8 mouse cellular contexts compared by ENCODE assay signal in the genomic region with DNA sequence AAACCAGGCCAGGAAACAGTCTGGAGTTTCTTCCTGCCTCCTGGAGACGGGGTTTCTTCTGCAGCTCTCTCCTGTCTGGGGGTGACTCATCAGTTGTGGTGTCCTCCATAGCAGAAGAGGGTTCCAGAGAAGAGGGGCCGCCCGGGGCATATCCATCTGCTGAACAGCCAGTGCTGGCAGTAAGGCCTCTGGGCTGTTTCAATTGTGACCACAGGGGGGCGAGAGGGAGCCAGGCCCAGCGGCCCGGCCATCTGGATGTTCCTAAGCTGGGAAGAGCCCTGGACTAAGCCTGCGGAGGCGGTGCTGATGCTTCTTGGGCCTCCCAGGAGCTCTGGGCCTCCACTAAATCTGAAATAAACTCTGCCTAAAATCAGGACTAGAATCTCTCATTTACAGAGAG. TPM values are rescaled to one million over a fixed set of nuclear protein-coding genes. Genes with fewer than 3 reads are reported as not detected.
DNase-seq lines count a peak whose midpoint lies in the region; ATAC-seq lines count a peak whose summit lies in the region.

No protein-coding gene starts in this region.

- no peak overlapping the region for H3K4me3 ChIP-seq in midbrain, embryonic 10.5 days
- no peak overlapping the region for H3K4me3 ChIP-seq in midbrain, embryonic 16.5 days (ENCODE audit: low read depth, low read length)
- H3K4me3 ChIP-seq in limb, embryonic 11.5 days (ENCODE audit: low read depth, low read length) = no peak overlapping the region

- H3K9me3 ChIP-seq in midbrain, embryonic 10.5 days (replicated peaks) = no peaks in the 10 kb centered on the region
- no peaks in the 10 kb centered on the region for H3K9me3 ChIP-seq in midbrain, embryonic 16.5 days (replicated peaks; ENCODE audit: control insufficient read depth, low read length, poor library complexity, severe bottlenecking)
- no peaks in the 10 kb centered on the region for H3K9me3 ChIP-seq in limb, embryonic 11.5 days (ENCODE audit: control insufficient read depth, low read length)

- H3K4me2 ChIP-seq in midbrain, embryonic 16.5 days (ENCODE audit: low read length) = no peak overlapping the region
- no peak overlapping the region for H3K4me2 ChIP-seq in limb, embryonic 11.5 days (ENCODE audit: low read depth, severe bottlenecking)

- WGBS in midbrain, embryonic 10.5 days = 10% methylated on average over 8 of the region's 8 CpGs
- 4% methylated on average over 8 of the region's 8 CpGs for WGBS in midbrain, embryonic 16.5 days
- 7% methylated on average over 8 of the region's 8 CpGs for WGBS in limb, embryonic 11.5 days

- H3K36me3 ChIP-seq in midbrain, embryonic 10.5 days = no peaks in the 10 kb centered on the region
- no peaks in the 10 kb centered on the region for H3K36me3 ChIP-seq in midbrain, embryonic 16.5 days (ENCODE audit: control insufficient read depth, insufficient read depth, low read length)
- no peaks in the 10 kb centered on the region for H3K36me3 ChIP-seq in limb, embryonic 11.5 days (ENCODE audit: control insufficient read depth, insufficient read depth, low read length)
- H3K36me3 ChIP-seq in splenic B cell, adult 2 months (ENCODE audit: control insufficient read depth, insufficient read depth, low read length, poor library complexity, severe bottlenecking) = no peaks in the 10 kb centered on the region

- H3K9ac ChIP-seq in midbrain, embryonic 16.5 days (ENCODE audit: low read depth, low read length) = no peak overlapping the region
- H3K9ac ChIP-seq in limb, embryonic 11.5 days (ENCODE audit: low read length) = no peak overlapping the region

- peak; percentile 88 for DNase-seq in midbrain, embryonic 10.5 days (ENCODE audit: low spot score)
- DNase-seq in embryo, embryonic 11 days = peak; percentile 89
- peak; percentile 88 to 89 for DNase-seq in gastrocnemius, postnatal 4 days (ENCODE audit: low spot score in 2 of 2)
- DNase-seq in kidney, adult 8-10 months = peak; percentile 72 to 87
- DNase-seq in limb, embryonic 11.5 days (ENCODE audit: low spot score) = peak; percentile 91
- peak; percentile 65 for DNase-seq in splenic B cell, adult 2 months (ENCODE audit: low read depth, low spot score)

- peaks cover 23% of the 10 kb centered on the region for H3K4me1 ChIP-seq in midbrain, embryonic 10.5 days
- no peaks in the 10 kb centered on the region for H3K4me1 ChIP-seq in midbrain, embryonic 16.5 days (ENCODE audit: control insufficient read depth, insufficient read depth, low read length)
- no peaks in the 10 kb centered on the region for H3K4me1 ChIP-seq in limb, embryonic 11.5 days (ENCODE audit: control insufficient read depth, insufficient read depth, low read length)

- H3K27me3 ChIP-seq in midbrain, embryonic 10.5 days (ENCODE audit: low read depth, poor library complexity, severe bottlenecking) = peaks cover 30% of the 10 kb centered on the region
- no peaks in the 10 kb centered on the region for H3K27me3 ChIP-seq in midbrain, embryonic 16.5 days (ENCODE audit: control insufficient read depth, insufficient read depth, low read depth, low read length)
- H3K27me3 ChIP-seq in limb, embryonic 11.5 days (ENCODE audit: control insufficient read depth, insufficient read depth, low read length) = no peaks in the 10 kb centered on the region
- no peaks in the 10 kb centered on the region for H3K27me3 ChIP-seq in splenic B cell, adult 2 months (ENCODE audit: control insufficient read depth, insufficient read depth, low read length, poor library complexity, severe bottlenecking)

- ATAC-seq in midbrain, embryonic 16.5 days = no peak
- ATAC-seq in limb, embryonic 11.5 days (ENCODE audit: insufficient number of reproducible peaks, low FRiP score, low TSS enrichment, low read depth) = no peak
- peak; percentile 77 for ATAC-seq in monocyte, adult 5-6 weeks (replicated peaks; ENCODE audit: insufficient number of reproducible peaks, low FRiP score, low TSS enrichment, poor library complexity, severe bottlenecking)

- peak overlapping the region; percentile 55; the same call in 1 of the 2 replicates for H3K27ac ChIP-seq in midbrain, embryonic 10.5 days (replicated peaks)
- no peak overlapping the region for H3K27ac ChIP-seq in midbrain, embryonic 16.5 days (ENCODE audit: low read length)
- H3K27ac ChIP-seq in limb, embryonic 11.5 days (replicated peaks; ENCODE audit: low read depth, low read length) = no peak overlapping the region

RNA-seq across cellular contexts. Expression of gene Mdga1, which starts 5.8 kb away (rescaled TPM):
- 4.3 and 6.2 TPM in 2 replicates for polyA plus RNA-seq in midbrain, embryonic 10.5 days (2016; fragmentation: Nextera tagmentation; extraction: Ambion mirVana)
- polyA plus RNA-seq in midbrain, embryonic 16.5 days (2015; fragmentation: Nextera tagmentation; extraction: Ambion mirVana) = 14.3 and 14.7 TPM in 2 replicates
- 10 to 100 TPM; 33.5 to 43.2 TPM for total RNA-seq in gastrocnemius, postnatal 4 days (2021)
- polyA plus RNA-seq in limb, embryonic 11.5 days (2014; fragmentation: Nextera tagmentation; extraction: Ambion mirVana) = 1.9 and 2.9 TPM in 2 replicates
- 1.6 to 5.2 TPM in 2 of 3 replicates, not detected in the other for total RNA-seq in monocyte, adult 5-6 weeks (2017)

RNA-seq across cellular contexts. Expression of gene Zfand3, which starts 28.8 kb away (rescaled TPM):
- polyA plus RNA-seq in midbrain, embryonic 10.5 days (2016; fragmentation: Nextera tagmentation; extraction: Ambion mirVana) = 68.1 and 80.5 TPM in 2 replicates
- polyA plus RNA-seq in midbrain, embryonic 16.5 days (2015; fragmentation: Nextera tagmentation; extraction: Ambion mirVana) = 48.7 and 51.5 TPM in 2 replicates
- total RNA-seq in gastrocnemius, postnatal 4 days (2021) = 100 to 1,000 TPM; 122 to 139 TPM
- polyA plus RNA-seq in limb, embryonic 11.5 days (2014; fragmentation: Nextera tagmentation; extraction: Ambion mirVana) = 53.6 and 55.1 TPM in 2 replicates
- total RNA-seq in monocyte, adult 5-6 weeks (2017) = 61.7 to 76.8 TPM (median 69.9 TPM) in 3 replicates
